Mouse (Mus musculus) small intestine, adult 2 months (tissue): ENCODE measurements around the gene Vps13a.

Experiments used
- CTCF ChIP-seq: fragments of 200-500 bp; IDR thresholded peaks from 2 replicates; pipeline ENCODE4 v1.5.1; 2012; ENCODE audit warnings: low read depth, mild to moderate bottlenecking, control low read depth, inconsistent platforms, low read length, moderate library complexity, mixed read lengths; ENCODE audit not compliant: insufficient replicate concordance, insufficient read length; ENCODE audit errors: extremely low read depth
- POLR2A ChIP-seq: fragments of 200-500 bp; IDR thresholded peaks from 2 replicates; pipeline ENCODE4 v1.6.1; 2012; ENCODE audit warnings: low read depth, mild to moderate bottlenecking, control low read depth, inconsistent platforms, low read length, moderate library complexity

DNA sequence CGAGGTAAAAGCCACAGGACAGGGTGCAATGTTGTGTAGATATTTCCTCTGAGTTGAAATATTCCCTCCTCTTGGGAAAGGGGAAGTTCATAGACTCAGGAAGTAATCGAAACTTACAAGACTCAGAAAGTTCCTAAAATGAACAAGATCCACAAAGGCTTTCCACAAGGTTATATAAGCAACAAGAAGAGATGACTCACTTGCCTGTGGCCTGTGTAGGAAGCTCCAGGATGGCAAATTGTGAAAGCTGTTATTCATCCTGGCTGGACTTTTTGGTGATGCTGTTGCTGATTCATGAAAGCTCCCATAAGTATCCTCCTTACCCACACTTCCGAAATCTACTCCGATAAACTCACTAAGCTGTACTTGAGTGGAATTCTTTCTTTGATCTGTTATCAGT is 17.2 kb upstream of the Vps13a start:
- no peak for TF ChIP-seq POLR2A
- no peak for TF ChIP-seq CTCF
